ENCODE assay signal across 8 mouse cellular contexts in the genomic region with DNA sequence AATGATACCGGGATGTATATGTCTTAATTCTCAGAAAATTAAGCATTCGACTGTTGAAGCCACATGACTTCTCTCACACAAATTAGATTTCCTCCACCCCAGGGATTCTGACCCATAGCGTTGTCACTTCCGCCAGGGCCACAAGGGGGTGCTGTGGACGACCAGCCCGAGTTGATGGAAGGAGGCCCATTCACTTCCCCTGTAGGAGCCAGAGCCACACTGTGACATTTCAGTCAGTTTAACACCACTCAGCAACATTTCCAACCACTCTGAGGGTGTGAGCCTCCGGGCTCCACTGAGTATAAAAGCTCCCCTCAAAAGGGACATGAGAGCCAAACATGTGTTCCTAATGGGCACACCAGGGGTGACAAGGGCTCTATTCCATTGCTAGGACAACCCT. TPM values are rescaled to one million over a fixed set of nuclear protein-coding genes. Genes with fewer than 3 reads are reported as not detected.
DNase-seq lines count a peak whose midpoint lies in the region; ATAC-seq lines count a peak whose summit lies in the region.

No protein-coding gene starts in this region.

- H3K9ac ChIP-seq in hindbrain, embryonic 14.5 days, result no peak overlapping the region
- H3K9ac ChIP-seq in midbrain, embryonic 12.5 days (replicated peaks), result no peak overlapping the region

- intact Hi-C loops in left cerebral cortex, postnatal 10 days (cut with DNase I), result loop anchor here (5.0 kb wide), 1 partner anchor 316 kb away; the partner anchor contains the start of gene Sh3bp4

- H3K27me3 ChIP-seq in hindbrain, embryonic 14.5 days (ENCODE audit: control insufficient read depth, insufficient read depth, low read length), result no peaks in the 10 kb centered on the region
- no peaks in the 10 kb centered on the region for H3K27me3 ChIP-seq in midbrain, embryonic 12.5 days

- H3K27ac ChIP-seq in hindbrain, embryonic 14.5 days, result peak overlapping the region; percentile 67
- H3K27ac ChIP-seq in midbrain, embryonic 12.5 days (replicated peaks), result 0 out of 2 replicates have a peak overlapping the region, but pooled peaks have one; percentile 8

- H3K4me3 ChIP-seq in hindbrain, embryonic 14.5 days (replicated peaks; ENCODE audit: low read length), result no peak overlapping the region
- no peak overlapping the region for H3K4me3 ChIP-seq in midbrain, embryonic 12.5 days

- ATAC-seq in frontal cortex, adult (ENCODE audit: low TSS enrichment), result peak; percentile 44
- 0 out of 2 replicates have a peak, but pooled peaks have one; percentile 31 for ATAC-seq in hindbrain, embryonic 14.5 days (ENCODE audit: low FRiP score)
- ATAC-seq in midbrain, embryonic 12.5 days (ENCODE audit: low FRiP score, low read depth), result no peak

- H3K4me1 ChIP-seq in hindbrain, embryonic 14.5 days (replicated peaks; ENCODE audit: control insufficient read depth, insufficient read depth, low read length), result no peaks in the 10 kb centered on the region; the same call in 1 of the 2 replicates
- peaks cover 15% of the 10 kb centered on the region for H3K4me1 ChIP-seq in midbrain, embryonic 12.5 days

- no peaks in the 10 kb centered on the region for H3K36me3 ChIP-seq in hindbrain, embryonic 14.5 days (replicated peaks; ENCODE audit: control insufficient read depth, insufficient read depth)
- no peaks in the 10 kb centered on the region for H3K36me3 ChIP-seq in midbrain, embryonic 12.5 days

- WGBS in hindbrain, embryonic 14.5 days, result 54% methylated on average over 7 of the region's 7 CpGs
- 79% methylated on average over 7 of the region's 7 CpGs for WGBS in midbrain, embryonic 12.5 days

- H3K9me3 ChIP-seq in hindbrain, embryonic 14.5 days (ENCODE audit: control insufficient read depth, low read length), result no peaks in the 10 kb centered on the region
- 0 out of 2 replicates have a peak, but pooled peaks cover 8% of the 10 kb centered on the region for H3K9me3 ChIP-seq in midbrain, embryonic 12.5 days

- DNase-seq in layer of hippocampus, adult 11-12 months (ENCODE audit: low spot score), result peak; percentile 63
- DNase-seq in layer of hippocampus, adult 9-10 months (ENCODE audit: low spot score), result no peak
- DNase-seq in cerebellum, adult 9-10 months, result peak; percentile 48
- peak; percentile 58 for DNase-seq in hindbrain, embryonic 14.5 days (ENCODE audit: low spot score)
- peak; percentile 48 to 76 for DNase-seq in left cerebral cortex, postnatal 10 days (ENCODE audit: extremely low spot score in 1 of 2, low spot score in 2 of 2)
- DNase-seq in testis, postnatal 10 days (ENCODE audit: low spot score), result peak; percentile 81

- H3K4me2 ChIP-seq in hindbrain, embryonic 14.5 days (replicated peaks), result no peak overlapping the region
- no peak overlapping the region for H3K4me2 ChIP-seq in midbrain, embryonic 12.5 days (replicated peaks)

RNA-seq across cellular contexts. Expression of gene Arl4c, which starts 54.6 kb away (rescaled TPM):
- 23.0 and 26.2 TPM in 2 replicates for polyA plus RNA-seq in hindbrain, embryonic 14.5 days (2014; fragmentation: Nextera tagmentation; extraction: Ambion mirVana)
- 10 to 100 TPM; 56.2 to 62.1 TPM for total RNA-seq in left cerebral cortex, postnatal 10 days (2021)
- 43.5 and 51.0 TPM in 2 replicates for polyA plus RNA-seq in midbrain, embryonic 12.5 days (2016; fragmentation: Nextera tagmentation; extraction: Ambion mirVana)
